Mouse (Mus musculus) embryonic facial prominence, embryonic 12.5 days (tissue): ENCODE measurements at regions not wholly inside any gene's neighbourhood (a gene's known extent, or its start where the extent isn't known, plus 50 kb on each side); places are given as distances from the start of the nearest gene placed in this dataset.

Source experiments
- ATAC-seq: fragments of 200-750 bp; cut with Nextera tagmentation; 2 replicates; pipeline ENCODE4 v1.8.0; 2017; ENCODE audit not compliant: insufficient number of reproducible peaks, insufficient read depth, low FRiP score, low TSS enrichment
- H3K27ac ChIP-seq: fragments of 300-500 bp; sonication (generic); 2 replicates; pipeline ENCODE4 v1.5.1; 2016; ENCODE audit warnings: mild to moderate bottlenecking
- H3K27me3 ChIP-seq: fragments of 300-500 bp; sonication (generic); 2 replicates; pipeline ENCODE4 v1.6.1; 2016; ENCODE audit warnings: mild to moderate bottlenecking, moderate library complexity
- H3K36me3 ChIP-seq: fragments of 300-500 bp; sonication (generic); 2 replicates; pipeline ENCODE4 v1.6.1; 2016; ENCODE audit warnings: mild to moderate bottlenecking
- H3K4me1 ChIP-seq: fragments of 300-500 bp; sonication (generic); 2 replicates; pipeline ENCODE4 v1.6.1; 2016
- H3K4me2 ChIP-seq: fragments of 300-500 bp; sonication (generic); replicated peaks from 2 replicates; pipeline ENCODE4 v1.6.1; 2016; ENCODE audit warnings: mild to moderate bottlenecking, moderate library complexity
- H3K4me3 ChIP-seq: fragments of 300-500 bp; sonication (generic); 2 replicates; pipeline ENCODE4 v1.5.1; 2016; ENCODE audit warnings: mild to moderate bottlenecking
- H3K9ac ChIP-seq: fragments of 300-500 bp; sonication (generic); 2 replicates; pipeline ENCODE4 v1.6.1; 2016; ENCODE audit warnings: mild to moderate bottlenecking, moderate library complexity
- H3K9me3 ChIP-seq: fragments of 300-500 bp; sonication (generic); 2 replicates; pipeline ENCODE4 v1.6.1; 2016; ENCODE audit warnings: mild to moderate bottlenecking, moderate library complexity
- WGBS: fragments of 180-500 bp; shearing (Covaris S2); methylation state at CpG from one replicate; pipeline ENCODE4 v1.1.7; 2016; 5-methylcytosine and 5-hydroxymethylcytosine counted together

DNA sequence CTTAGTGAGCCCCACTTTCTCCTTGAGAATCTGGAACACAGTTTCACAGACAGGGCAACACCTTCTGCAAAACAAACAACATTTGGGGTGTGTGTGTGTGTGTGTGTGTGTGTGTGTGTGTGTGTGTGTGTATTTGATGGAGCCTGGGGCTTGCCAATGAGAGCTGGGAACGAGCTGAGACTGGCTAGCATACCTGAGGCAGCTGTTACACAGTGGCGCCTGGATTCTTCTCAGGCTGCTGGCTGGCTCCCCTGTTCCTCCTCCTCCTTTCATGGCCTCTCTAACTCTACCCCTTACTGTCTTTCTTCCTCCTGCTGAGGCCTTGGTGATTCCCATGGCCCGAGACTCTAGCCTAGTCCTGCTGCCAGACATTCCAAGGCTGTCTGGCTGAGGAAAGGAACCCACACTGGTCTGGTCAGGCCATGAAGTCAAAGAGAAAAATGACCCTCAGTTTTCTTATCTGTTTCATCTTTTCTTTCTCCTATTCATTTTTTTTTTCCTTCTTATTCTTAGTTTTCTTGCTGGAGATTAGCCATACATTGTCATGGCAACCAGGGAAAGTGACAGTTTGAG lies 79.6 kb upstream of the Sem1 start:
- H3K4me3 ChIP-seq: no peak overlapping the region
- no peak overlapping the region for H3K27ac ChIP-seq
- no peak for ATAC-seq
- no peaks in the 10 kb centered on the region for H3K9me3 ChIP-seq
- no peaks in the 10 kb centered on the region for H3K27me3 ChIP-seq
- H3K4me1 ChIP-seq: no peaks in the 10 kb centered on the region
- no peak overlapping the region for H3K4me2 ChIP-seq
- no peak overlapping the region for H3K9ac ChIP-seq
- 44% methylated on average over 3 of the region's 3 CpGs for WGBS
- no peaks in the 10 kb centered on the region for H3K36me3 ChIP-seq

DNA sequence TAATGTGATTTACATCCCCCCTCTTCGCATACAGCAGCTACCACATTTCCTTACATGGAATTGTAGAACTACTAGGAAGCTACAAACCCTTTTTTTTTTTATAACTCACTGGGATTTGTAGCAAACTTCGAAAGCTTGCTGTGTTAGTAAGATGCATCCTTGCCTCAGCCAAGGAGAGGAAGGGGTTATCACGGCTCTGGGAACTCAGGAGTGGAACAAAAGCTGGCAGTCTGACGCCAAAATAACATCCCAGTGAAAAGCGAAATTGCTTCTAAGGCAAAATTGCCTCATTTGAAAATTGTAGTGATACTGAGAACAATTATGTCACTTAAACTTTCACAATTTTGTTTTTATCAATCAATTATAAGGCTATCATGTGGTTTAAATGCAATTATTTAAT lies 81.6 kb upstream of the Sem1 start:
- no peak overlapping the region for H3K9ac ChIP-seq
- WGBS: 50% methylated on average over 5 of the region's 5 CpGs
- ATAC-seq: no peak

DNA sequence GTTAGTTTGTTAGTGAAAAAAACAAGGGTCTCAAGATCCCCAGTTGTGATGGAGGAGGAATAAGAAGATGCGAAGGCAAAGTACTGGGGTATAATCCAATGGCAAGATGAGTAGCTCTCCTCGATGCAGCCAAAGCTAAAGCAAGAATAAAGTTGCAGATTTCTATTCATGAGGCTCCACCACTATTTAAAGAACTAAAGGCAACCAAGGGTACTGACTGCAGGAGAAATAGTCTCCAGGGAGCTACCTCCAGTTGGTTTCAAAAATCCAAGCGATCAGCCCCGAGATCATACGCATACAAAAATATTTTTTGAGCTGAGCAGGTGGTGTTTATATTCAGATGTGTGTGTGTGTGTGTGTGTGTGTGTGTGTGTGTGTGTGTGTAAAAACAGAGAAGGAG lies 88.3 kb upstream of the Sem1 start:
- Histone ChIP-seq H3K36me3 (no peaks in the 10 kb centered on the region), H3K9me3 (no peaks in the 10 kb centered on the region), H3K27ac (no peak overlapping the region), H3K27me3 (no peaks in the 10 kb centered on the region), H3K4me1 (no peaks in the 10 kb centered on the region), H3K9ac (no peak overlapping the region), H3K4me3 (no peak overlapping the region), H3K4me2 (no peak overlapping the region)
- no peak for ATAC-seq
- 76% methylated on average over 5 of the region's 5 CpGs for WGBS

More for the DNA sequence above, 81.6 kb upstream of the Sem1 start:
- H3K27ac ChIP-seq: no peak overlapping the region
- H3K4me2 ChIP-seq: no peak overlapping the region
- H3K27me3 ChIP-seq: no peaks in the 10 kb centered on the region
- no peaks in the 10 kb centered on the region for H3K9me3 ChIP-seq
- no peaks in the 10 kb centered on the region for H3K36me3 ChIP-seq
- H3K4me3 ChIP-seq: no peak overlapping the region
- H3K4me1 ChIP-seq: no peaks in the 10 kb centered on the region

DNA sequence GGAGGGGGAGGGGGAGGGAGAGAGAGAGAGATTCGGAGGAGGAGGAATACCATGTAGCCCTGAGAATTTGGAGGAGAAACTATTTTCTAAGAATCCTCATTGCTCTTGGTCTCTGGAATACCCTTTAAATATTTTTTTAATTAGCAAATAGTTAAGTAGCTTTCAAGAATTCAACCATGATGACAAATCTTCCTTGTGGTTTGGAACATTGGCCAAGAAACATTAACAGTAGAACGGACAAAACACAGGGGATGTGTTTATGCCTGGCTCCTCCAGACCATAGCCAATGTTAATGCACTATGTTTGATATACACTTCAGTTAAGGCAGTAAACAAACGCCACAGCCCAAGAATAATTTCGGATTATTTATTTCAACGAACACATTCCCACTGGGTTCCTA lies 110.8 kb upstream of the Sem1 start:
- no peak overlapping the region for H3K4me2 ChIP-seq
- no peaks in the 10 kb centered on the region for H3K4me1 ChIP-seq
- H3K36me3 ChIP-seq: no peaks in the 10 kb centered on the region
- no peak overlapping the region for H3K4me3 ChIP-seq
- 83% methylated on average over 5 of the region's 5 CpGs for WGBS
- no peak overlapping the region for H3K9ac ChIP-seq
- H3K9me3 ChIP-seq: no peaks in the 10 kb centered on the region
- H3K27me3 ChIP-seq: no peaks in the 10 kb centered on the region
- no peak for ATAC-seq
- H3K27ac ChIP-seq: no peak overlapping the region

DNA sequence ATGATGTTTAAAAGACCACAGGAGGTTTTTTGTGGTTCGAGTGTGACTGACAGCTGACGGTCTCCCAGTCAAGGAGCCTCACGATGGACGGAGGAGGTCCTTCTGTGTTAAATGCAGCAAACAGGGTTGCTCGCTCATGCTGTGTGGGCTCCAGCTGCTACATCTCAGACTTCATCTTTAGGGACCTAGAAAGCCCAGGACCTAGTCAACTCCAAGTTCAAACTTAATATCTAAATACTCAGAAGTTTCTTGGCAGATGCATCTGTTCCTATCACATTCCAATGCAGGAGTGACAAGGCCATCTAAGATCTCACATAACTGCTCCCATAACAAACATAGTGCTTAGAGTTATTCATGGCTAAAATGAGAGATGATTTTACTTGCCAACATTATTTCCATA lies 111.7 kb upstream of the Sem1 start:
- no peaks in the 10 kb centered on the region for H3K9me3 ChIP-seq
- H3K36me3 ChIP-seq: no peaks in the 10 kb centered on the region
- H3K9ac ChIP-seq: no peak overlapping the region
- no peak overlapping the region for H3K4me3 ChIP-seq
- H3K27ac ChIP-seq: no peak overlapping the region
- no peak overlapping the region for H3K4me2 ChIP-seq
- no peaks in the 10 kb centered on the region for H3K27me3 ChIP-seq
- peaks cover 3% of the 10 kb centered on the region; the same call in 1 of the 2 replicates for H3K4me1 ChIP-seq
- no peak for ATAC-seq
- 70% methylated on average over 5 of the region's 5 CpGs for WGBS

DNA sequence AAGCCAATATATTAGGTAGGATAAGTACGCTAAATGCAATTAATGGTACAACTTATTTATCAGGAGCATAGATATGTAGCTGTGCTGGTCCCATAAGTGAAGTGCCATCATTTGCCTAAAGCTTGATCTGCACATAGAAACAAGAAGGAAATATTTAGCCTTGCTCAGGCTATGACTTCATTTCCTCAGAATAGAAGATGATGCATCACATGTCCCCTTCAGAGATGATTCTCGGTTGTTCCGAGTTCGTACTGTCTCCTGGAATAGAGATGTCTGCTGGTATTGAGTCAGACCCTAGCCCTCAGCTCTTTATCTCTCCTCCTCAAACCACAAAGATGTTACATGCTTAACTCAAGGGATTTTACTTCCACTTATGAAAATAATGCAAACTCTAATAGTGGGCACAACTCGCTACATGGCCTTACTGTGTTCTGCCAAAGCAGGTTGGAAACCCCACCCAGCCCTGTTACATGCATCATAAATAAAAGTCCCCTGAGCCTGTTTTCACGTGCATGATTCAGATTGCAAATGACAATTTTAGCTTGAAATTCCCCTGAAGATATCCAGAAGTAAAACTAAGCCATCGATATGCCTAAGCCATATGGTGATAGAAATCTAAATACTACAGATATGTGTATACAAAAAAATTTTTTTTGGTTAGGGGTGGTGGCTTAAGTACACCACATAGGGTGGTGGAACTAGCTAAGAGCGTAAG lies 113.8 kb upstream of the Sem1 start:
- 84% methylated on average over 8 of the region's 8 CpGs for WGBS
- no peak for ATAC-seq
- no peaks in the 10 kb centered on the region for H3K9me3 ChIP-seq
- no peaks in the 10 kb centered on the region for H3K36me3 ChIP-seq
- H3K4me2 ChIP-seq: no peak overlapping the region
- H3K27me3 ChIP-seq: no peaks in the 10 kb centered on the region
- no peak overlapping the region for H3K27ac ChIP-seq
- no peak overlapping the region for H3K9ac ChIP-seq
- peaks cover 3% of the 10 kb centered on the region; the same call in 1 of the 2 replicates for H3K4me1 ChIP-seq
- no peak overlapping the region for H3K4me3 ChIP-seq

DNA sequence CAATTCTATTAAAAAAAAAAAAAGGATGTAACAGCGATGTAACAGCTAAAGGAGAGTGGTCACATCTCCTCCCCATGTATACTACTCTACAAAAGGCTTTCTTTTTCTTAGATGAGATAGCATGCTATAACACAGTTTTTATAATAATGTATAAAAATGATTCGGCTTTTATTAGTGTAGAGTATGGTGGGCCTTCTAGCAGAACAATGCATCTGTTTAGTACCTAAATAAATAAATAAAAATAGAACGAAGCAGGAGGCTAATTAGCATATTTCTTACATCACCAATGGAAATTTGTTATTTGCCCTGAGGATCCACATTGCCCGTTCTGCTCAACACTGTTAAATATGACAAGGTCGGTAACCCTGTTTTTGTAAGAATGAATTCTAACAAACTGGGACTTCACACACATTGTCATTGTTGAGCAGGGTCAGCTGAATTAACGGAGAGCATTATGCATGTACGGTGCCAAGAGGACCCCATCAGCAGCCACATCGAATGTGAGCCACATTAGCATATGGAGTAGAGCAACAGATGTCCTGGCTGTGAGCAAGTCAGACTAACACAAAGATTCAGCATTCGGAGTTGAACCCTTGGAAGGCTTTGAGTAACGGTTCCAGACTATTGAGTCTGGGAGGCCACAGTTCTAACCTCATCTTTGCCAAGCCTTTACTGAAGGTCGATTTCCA lies 117.4 kb upstream of the Sem1 start:
- WGBS: 67% methylated on average over 11 of the region's 11 CpGs

DNA sequence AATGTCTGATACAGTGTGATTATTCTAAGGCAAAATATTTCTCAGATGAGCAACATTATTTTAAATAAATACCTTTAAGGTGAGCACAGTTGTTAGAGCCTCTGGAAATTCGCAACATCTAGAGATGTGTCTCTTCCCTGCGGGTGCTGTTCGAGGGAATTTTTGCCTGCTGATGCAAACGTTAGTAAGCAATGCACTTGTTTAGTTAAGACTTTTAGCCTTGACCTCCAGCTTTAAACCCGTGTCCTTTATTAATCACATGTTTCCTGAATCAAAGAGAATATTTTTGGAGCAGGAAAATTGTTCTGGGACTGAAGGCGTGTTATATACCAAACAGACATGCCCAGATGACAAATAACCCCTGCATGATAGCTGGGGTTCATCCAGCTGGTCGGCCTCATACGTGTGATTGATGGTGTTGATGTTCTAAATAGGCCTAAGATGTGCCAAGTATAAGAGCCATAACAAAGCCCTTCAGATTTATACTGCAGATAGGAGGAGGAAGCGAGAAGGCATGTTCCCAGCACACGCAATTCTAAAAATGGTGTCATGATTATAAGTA lies 119.0 kb upstream of the Sem1 start:
- H3K4me3 ChIP-seq: no peak overlapping the region

More for the DNA sequence above, 117.4 kb upstream of the Sem1 start:
- H3K4me2 ChIP-seq: no peak overlapping the region
- H3K27ac ChIP-seq: no peak overlapping the region
- no peaks in the 10 kb centered on the region for H3K36me3 ChIP-seq
- ATAC-seq: no peak
- H3K4me3 ChIP-seq: no peak overlapping the region
- H3K9me3 ChIP-seq: no peaks in the 10 kb centered on the region
- no peaks in the 10 kb centered on the region for H3K27me3 ChIP-seq
- peaks cover 3% of the 10 kb centered on the region; the same call in 1 of the 2 replicates for H3K4me1 ChIP-seq
- no peak overlapping the region for H3K9ac ChIP-seq

DNA sequence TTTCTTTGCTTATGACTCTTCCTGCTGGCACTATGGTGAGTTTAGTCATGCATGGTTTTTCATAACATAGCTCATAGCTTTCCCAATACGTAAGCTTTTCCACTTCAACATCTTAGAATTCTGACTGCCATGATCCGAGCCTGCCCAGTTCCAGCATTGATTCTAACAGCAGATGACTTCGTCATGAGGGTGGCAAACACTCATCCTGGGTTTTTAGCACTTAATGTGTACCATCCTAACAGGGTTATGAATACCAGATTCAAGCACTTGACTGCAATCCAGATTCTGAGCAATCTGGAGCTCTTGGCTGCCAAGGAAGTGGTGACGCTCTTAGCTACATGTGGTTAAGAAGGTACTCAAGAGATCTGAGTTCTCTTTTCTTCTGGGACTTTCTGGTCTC lies 128.3 kb upstream of the Sem1 start:
- WGBS: 88% methylated on average over 4 of the region's 4 CpGs
- H3K27me3 ChIP-seq: no peaks in the 10 kb centered on the region
- H3K4me3 ChIP-seq: no peak overlapping the region
- ATAC-seq: no peak
- no peaks in the 10 kb centered on the region for H3K9me3 ChIP-seq
- no peaks in the 10 kb centered on the region for H3K36me3 ChIP-seq
- no peak overlapping the region for H3K9ac ChIP-seq
- no peaks in the 10 kb centered on the region for H3K4me1 ChIP-seq
- H3K27ac ChIP-seq: no peak overlapping the region
- H3K4me2 ChIP-seq: no peak overlapping the region

More for the DNA sequence above, 119.0 kb upstream of the Sem1 start:
- no peaks in the 10 kb centered on the region for H3K36me3 ChIP-seq
- no peaks in the 10 kb centered on the region for H3K27me3 ChIP-seq
- H3K27ac ChIP-seq: no peak overlapping the region
- H3K9me3 ChIP-seq: no peaks in the 10 kb centered on the region
- no peak for ATAC-seq
- peaks cover 3% of the 10 kb centered on the region; the same call in 1 of the 2 replicates for H3K4me1 ChIP-seq
- no peak overlapping the region for H3K9ac ChIP-seq
- 54% methylated on average over 10 of the region's 10 CpGs for WGBS
- no peak overlapping the region for H3K4me2 ChIP-seq

DNA sequence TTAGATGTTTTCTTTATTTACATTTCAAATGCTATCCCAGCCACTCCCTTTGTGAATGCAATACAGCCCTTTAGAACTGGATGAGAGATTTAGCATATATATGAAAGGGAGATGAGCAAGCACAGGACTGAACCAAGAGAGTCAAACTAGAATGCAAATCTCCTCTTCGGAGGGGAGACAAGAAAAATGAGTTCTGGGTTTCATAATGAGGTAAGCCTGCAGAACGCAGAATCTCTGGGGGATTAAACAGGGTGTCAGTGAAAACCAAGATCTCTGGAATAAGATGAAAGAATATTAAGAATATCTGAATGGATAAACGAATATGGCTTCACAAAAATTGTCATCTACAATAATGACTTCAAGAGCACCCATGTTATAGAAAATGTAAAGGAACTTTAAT lies 130.6 kb upstream of the Sem1 start:
- H3K9me3 ChIP-seq: no peaks in the 10 kb centered on the region

DNA sequence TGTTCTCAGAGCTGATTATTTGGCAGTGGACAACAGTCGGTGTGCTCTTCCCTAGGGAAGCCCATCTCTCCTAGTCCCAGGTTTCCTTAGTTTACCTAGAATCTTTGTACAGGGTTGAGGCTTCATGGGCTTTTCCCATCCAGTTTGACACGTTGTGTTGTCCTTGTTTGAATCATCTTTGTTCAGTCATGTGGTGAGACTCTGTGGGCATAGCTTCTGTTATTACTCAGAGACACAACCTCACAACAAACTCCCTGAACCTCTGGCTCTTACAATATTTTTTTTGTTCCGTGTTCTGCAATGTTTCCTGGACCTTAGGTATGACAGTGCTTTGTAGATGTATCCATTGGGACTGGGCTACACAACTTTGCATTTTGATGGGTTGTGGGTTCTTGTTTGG lies 132.9 kb upstream of the Dlx6 start:
- no peaks in the 10 kb centered on the region for H3K4me1 ChIP-seq
- no peaks in the 10 kb centered on the region for H3K36me3 ChIP-seq
- no peak for ATAC-seq
- no peaks in the 10 kb centered on the region for H3K9me3 ChIP-seq
- 86% methylated on average over 3 of the region's 3 CpGs for WGBS
- no peak overlapping the region for H3K9ac ChIP-seq
- H3K27me3 ChIP-seq: no peaks in the 10 kb centered on the region
- H3K4me3 ChIP-seq: no peak overlapping the region
- H3K27ac ChIP-seq: no peak overlapping the region
- H3K4me2 ChIP-seq: no peak overlapping the region

More for the DNA sequence above, 130.6 kb upstream of the Sem1 start:
- WGBS: 82% methylated on average over 3 of the region's 3 CpGs
- no peak for ATAC-seq
- Histone ChIP-seq H3K27ac (no peak overlapping the region), H3K4me1 (no peaks in the 10 kb centered on the region), H3K27me3 (no peaks in the 10 kb centered on the region), H3K36me3 (no peaks in the 10 kb centered on the region), H3K9ac (no peak overlapping the region), H3K4me2 (no peak overlapping the region), H3K4me3 (no peak overlapping the region)

DNA sequence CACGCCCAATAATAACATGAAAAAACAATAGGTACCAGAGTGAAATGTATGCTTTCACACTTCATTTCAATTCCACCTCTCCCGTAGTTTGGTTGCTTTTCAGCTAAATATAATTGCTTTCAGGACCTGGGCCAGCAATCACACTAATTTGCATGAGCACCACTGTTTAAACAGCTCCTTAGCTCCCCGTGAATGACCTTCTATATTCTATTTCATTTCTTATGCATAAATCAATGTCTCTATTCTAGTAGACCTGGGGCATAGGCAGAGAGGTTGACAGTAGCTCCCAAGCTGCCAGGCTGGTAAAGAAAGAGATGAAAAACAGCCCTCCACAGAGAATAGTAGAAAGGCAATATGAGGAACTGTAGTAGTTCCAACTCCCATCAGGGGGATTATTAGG lies 117.7 kb upstream of the Dlx6 start:
- no peak for ATAC-seq
- no peak overlapping the region for H3K4me3 ChIP-seq
- H3K9me3 ChIP-seq: no peaks in the 10 kb centered on the region
- WGBS: 62% methylated on average over 3 of the region's 3 CpGs
- H3K4me2 ChIP-seq: no peak overlapping the region
- H3K36me3 ChIP-seq: no peaks in the 10 kb centered on the region
- H3K9ac ChIP-seq: no peak overlapping the region
- no peaks in the 10 kb centered on the region for H3K4me1 ChIP-seq
- no peak overlapping the region for H3K27ac ChIP-seq
- no peaks in the 10 kb centered on the region for H3K27me3 ChIP-seq
